Mouse (Mus musculus) intestine, postnatal 0 days (tissue): ENCODE results near the gene Prdm9. TPM values are rescaled to one million over a fixed set of nuclear protein-coding genes. Genes with fewer than 3 reads are reported as not detected.
A peak's percentile ranks its signal among the peaks of the same experiment; 100 is the strongest.

ENCODE experiments used
- ATAC-seq: fragments of 200-750 bp; cut with Nextera tagmentation; 2 replicates; pipeline ENCODE4 v1.8.0; 2017; ENCODE audit warnings: mild to moderate bottlenecking, moderate TSS enrichment, moderate library complexity
- H3K27ac ChIP-seq: fragments of 300-500 bp; sonication (generic); 2 replicates; pipeline ENCODE4 v1.5.1; 2014; ENCODE audit warnings: mild to moderate bottlenecking, low read depth, low read length, moderate library complexity
- H3K27me3 ChIP-seq: fragments of 300-500 bp; sonication (generic); replicated peaks from 2 replicates; pipeline ENCODE4 v1.6.1; 2014; ENCODE audit warnings: low read length, mixed read lengths; ENCODE audit not compliant: control insufficient read depth, insufficient read depth
- H3K36me3 ChIP-seq: fragments of 300-500 bp; sonication (generic); 2 replicates; pipeline ENCODE4 v1.6.1; 2014; ENCODE audit warnings: mild to moderate bottlenecking, moderate library complexity; ENCODE audit not compliant: control insufficient read depth, insufficient read depth
- H3K4me1 ChIP-seq: fragments of 300-500 bp; sonication (generic); replicated peaks from 2 replicates; pipeline ENCODE4 v1.6.1; 2014; ENCODE audit warnings: antibody characterized with exemption, low read length, mixed read lengths; ENCODE audit not compliant: control insufficient read depth, insufficient read depth
- H3K4me2 ChIP-seq: fragments of 300-500 bp; sonication (generic); replicated peaks from 2 replicates; pipeline ENCODE4 v1.6.1; 2014; ENCODE audit warnings: low read depth, mild to moderate bottlenecking, moderate library complexity
- H3K4me3 ChIP-seq: fragments of 300-500 bp; sonication (generic); 2 replicates; pipeline ENCODE4 v1.5.1; 2014; ENCODE audit warnings: low read depth, low read length
- H3K9ac ChIP-seq: fragments of 300-500 bp; sonication (generic); 2 replicates; pipeline ENCODE4 v1.6.1; 2014; ENCODE audit warnings: mild to moderate bottlenecking, low read depth, low read length
- H3K9me3 ChIP-seq: fragments of 300-500 bp; sonication (generic); 2 replicates; pipeline ENCODE4 v1.6.1; 2016; ENCODE audit warnings: mixed run types; ENCODE audit not compliant: control insufficient read depth
- CTCF ChIP-seq: sonication (generic); IDR thresholded peaks from 2 replicates; pipeline ENCODE4 v1.5.1; 2016; ENCODE audit warnings: low read depth, mild to moderate bottlenecking, control low read depth, antibody characterized with exemption, moderate library complexity
- WGBS: fragments of 180-500 bp; shearing (Covaris S2); extraction: QIAGEN DNeasy Blood & Tissue Kit; methylation state at CpG from one replicate; pipeline ENCODE4 v1.1.7; 2014; 5-methylcytosine and 5-hydroxymethylcytosine counted together
- polyA plus RNA-seq: library from polyadenylated mRNA; unstranded; fragments of >200 nt; fragmentation: Nextera tagmentation; extraction: Ambion mirVana; gene quantifications from 2 replicates; pipeline ENCODE4 v1.2.1, GENCODE M21; 2015

The Prdm9 gene
- polyA plus RNA-seq, 1 experiment from 2014 or later = 1.5 TPM

- TF ChIP-seq CTCF = no peak
- Histone ChIP-seq H3K9ac (no peak overlapping the region), H3K4me1 (no peaks in the 10 kb centered on the region), H3K36me3 (no peaks in the 10 kb centered on the region), H3K4me2 (no peak overlapping the region), H3K27me3 (no peaks in the 10 kb centered on the region), H3K27ac (0 out of 2 replicates have a peak overlapping the region, but pooled peaks have one; percentile 68), H3K9me3 (no peaks in the 10 kb centered on the region), H3K4me3 (no peak overlapping the region)
- 48% methylated on average over 2 of the region's 2 CpGs for WGBS
- peak; percentile 76 for ATAC-seq
Measured at GRCm38 (mm10) chr17:15580072-15580447, 15.9 kb upstream of the Prdm9 start.

GRCm38 (mm10) chr17:15579410-15580071 lies 15.4 kb upstream of the Prdm9 start:
- Histone ChIP-seq H3K4me1 (no peaks in the 10 kb centered on the region), H3K9me3 (no peaks in the 10 kb centered on the region), H3K9ac (no peak overlapping the region), H3K4me3 (no peak overlapping the region), H3K36me3 (no peaks in the 10 kb centered on the region), H3K27me3 (no peaks in the 10 kb centered on the region), H3K27ac (peak overlapping the region; percentile 68), H3K4me2 (no peak overlapping the region)
- 55% methylated on average over 7 of the region's 7 CpGs for WGBS
- peak; percentile 86 for ATAC-seq
- TF ChIP-seq CTCF = no peak

DNA sequence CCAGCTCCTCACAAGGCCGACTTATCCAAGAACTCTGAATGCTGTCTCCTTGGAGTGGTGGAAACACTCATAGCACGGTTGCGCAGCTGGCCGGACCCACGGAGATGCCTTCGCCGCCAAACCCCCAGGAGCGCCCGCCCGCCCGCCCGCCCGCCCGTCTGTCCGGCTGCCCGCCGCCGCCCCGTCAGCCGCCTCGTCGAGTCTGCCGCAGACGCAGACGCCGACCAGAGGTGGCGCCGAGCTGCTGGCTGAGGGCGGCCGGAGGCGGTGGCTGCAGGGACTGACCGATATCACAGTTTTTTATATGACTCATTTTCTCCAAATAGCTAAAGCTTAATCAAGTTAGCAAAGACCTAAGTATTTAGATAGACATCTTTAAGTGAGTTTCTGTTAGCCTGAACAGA lies 13.1 kb upstream of the Prdm9 start:
- Histone ChIP-seq H3K9ac (peak overlapping the region; percentile 11; the same call in 1 of the 2 replicates), H3K27me3 (no peaks in the 10 kb centered on the region), H3K36me3 (no peaks in the 10 kb centered on the region), H3K27ac (no peak overlapping the region; the same call in 1 of the 2 replicates), H3K4me2 (peak overlapping the region; percentile 65), H3K4me3 (peak overlapping the region; percentile 34), H3K9me3 (no peaks in the 10 kb centered on the region), H3K4me1 (no peaks in the 10 kb centered on the region)
- TF ChIP-seq CTCF = peak; percentile 57
- no peak for ATAC-seq
- WGBS = under 1% methylated on average over 32 of the region's 32 CpGs

DNA sequence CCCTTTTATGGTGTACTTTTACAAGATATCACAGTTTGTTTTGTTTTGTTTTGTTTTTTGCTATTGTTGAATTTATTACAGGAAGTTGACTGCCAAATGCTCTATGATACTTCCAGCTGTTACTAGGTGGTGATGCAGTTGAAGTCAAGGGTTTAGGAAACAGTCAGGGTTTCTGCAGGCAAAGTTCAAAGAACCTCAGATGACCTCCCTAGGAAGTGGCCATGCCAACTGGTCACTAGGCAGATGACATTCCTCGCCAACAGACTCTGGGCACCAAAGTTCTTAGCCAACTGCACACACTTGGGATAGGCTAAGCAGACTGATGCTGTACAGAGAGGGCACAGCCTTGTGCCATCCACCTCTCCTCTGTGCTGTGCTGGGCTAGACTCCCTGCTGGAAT lies 10.9 kb upstream of the Prdm9 start:
- Histone ChIP-seq H3K4me3 (no peak overlapping the region), H3K4me2 (no peak overlapping the region), H3K27me3 (no peaks in the 10 kb centered on the region), H3K9me3 (no peaks in the 10 kb centered on the region), H3K27ac (no peak overlapping the region), H3K4me1 (no peaks in the 10 kb centered on the region), H3K36me3 (no peaks in the 10 kb centered on the region), H3K9ac (no peak overlapping the region)
- TF ChIP-seq CTCF = no peak
- WGBS = 75% methylated on average over 1 of the region's 1 CpGs
- ATAC-seq = no peak

GRCm38 (mm10) chr17:15566908-15567307 lies 2.8 kb upstream of the Prdm9 start:
- H3K9ac ChIP-seq = no peak overlapping the region
- peak; percentile 33; the same call in 1 of the 2 replicates for TF ChIP-seq CTCF
- H3K4me3 ChIP-seq = no peak overlapping the region
- no peaks in the 10 kb centered on the region for H3K9me3 ChIP-seq
- no peaks in the 10 kb centered on the region for H3K27me3 ChIP-seq
- H3K4me2 ChIP-seq = no peak overlapping the region
- 75% methylated on average over 5 of the region's 5 CpGs for WGBS
- H3K27ac ChIP-seq = no peak overlapping the region
- H3K36me3 ChIP-seq = no peaks in the 10 kb centered on the region
- ATAC-seq = no peak
- no peaks in the 10 kb centered on the region for H3K4me1 ChIP-seq

DNA sequence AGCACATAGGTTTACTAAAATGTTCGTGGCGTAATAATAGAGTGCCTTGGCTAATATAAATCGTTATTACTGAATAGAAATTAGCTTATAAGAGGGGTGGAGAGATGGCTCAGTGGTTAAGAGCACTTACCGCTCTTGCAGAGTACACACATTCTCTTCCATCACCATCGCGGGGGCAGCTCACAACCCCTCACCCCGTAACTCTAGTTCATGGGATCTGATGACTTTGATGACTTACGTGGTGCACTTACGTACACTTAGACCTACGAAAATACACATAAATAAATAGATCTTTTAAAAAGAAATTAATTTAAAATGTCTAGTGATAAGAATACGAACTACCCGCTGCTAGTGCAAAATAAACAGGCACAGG lies 760 bp upstream of the Prdm9 start:
- Histone ChIP-seq H3K36me3 (no peaks in the 10 kb centered on the region), H3K27ac (no peak overlapping the region), H3K27me3 (no peaks in the 10 kb centered on the region), H3K4me2 (peak overlapping the region; percentile 96), H3K4me3 (peak overlapping the region; percentile 76), H3K9me3 (no peaks in the 10 kb centered on the region), H3K4me1 (no peaks in the 10 kb centered on the region), H3K9ac (peak overlapping the region; percentile 75; the same call in 1 of the 2 replicates)
- WGBS = 39% methylated on average over 12 of the region's 12 CpGs
- no peak for TF ChIP-seq CTCF
- ATAC-seq = no peak
